Mouse (Mus musculus) E14TG2a.4 (cell line): ENCODE data around the gene Gm45021.

Source experiments
- CTCF ChIP-seq: conservative IDR thresholded peaks from 2 replicates; pipeline ENCODE4 v1.5.1; 2014; ENCODE audit warnings: low read length
- POU5F1 ChIP-seq: IDR thresholded peaks from 2 replicates; pipeline ENCODE4 v1.6.1; 2014; ENCODE audit warnings: low read length, borderline replicate concordance

DNA sequence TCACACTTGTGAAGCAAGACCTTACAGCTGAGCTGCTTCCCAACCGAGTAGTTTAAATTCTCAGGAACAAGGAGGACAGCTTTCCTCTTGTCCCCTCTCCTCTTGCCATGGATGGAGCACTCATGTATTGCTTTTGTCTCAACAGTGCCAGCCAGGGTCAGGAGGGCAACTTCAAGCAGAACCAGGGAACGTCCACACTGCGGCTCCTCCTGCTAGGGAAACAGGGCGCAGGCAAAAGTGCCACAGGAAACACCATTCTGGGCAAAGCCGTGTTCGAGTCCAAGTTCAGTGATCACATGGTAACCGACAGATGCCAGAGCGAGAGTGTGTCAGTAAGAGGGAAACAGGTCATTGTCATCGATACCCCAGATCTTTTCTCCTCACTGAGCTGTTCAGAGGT lies 60.6 kb downstream of the Gm45021 start:
- TF ChIP-seq CTCF (no peak), POU5F1 (no peak)
